Comparison of ENCODE assay signal across 27 mouse cellular contexts in the genomic region with DNA sequence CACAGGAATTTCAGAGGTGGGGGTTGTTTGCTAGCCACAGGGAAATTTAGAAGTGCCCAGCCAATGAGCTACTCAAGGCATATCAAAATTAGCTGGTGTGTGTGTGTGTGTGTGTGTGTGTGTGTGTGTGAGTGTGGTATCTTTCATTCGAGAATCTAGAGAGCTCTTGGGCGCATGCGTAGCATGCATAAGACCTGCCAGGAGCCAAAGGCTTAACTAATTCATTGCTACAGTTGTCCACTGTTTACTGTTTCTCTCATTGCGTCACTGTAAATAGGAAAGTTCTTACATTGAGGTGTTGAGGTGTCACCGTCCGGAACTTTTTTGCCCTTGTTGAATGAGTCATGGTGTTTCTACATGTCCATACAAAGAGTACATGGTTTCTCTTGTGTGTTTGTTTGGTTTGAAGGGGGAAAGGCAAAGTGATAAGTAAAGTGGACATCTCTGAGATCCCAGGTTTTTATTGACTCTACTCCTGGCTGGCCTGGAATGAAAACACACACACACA.
A peak's percentile ranks its signal among the peaks of the same experiment; 100 is the strongest.
DNase-seq lines count a peak whose midpoint lies in the region; ATAC-seq and TF ChIP-seq lines count a peak whose summit lies in the region.
"Had no signal": no experiment of that assay in that cellular context is flagged by ENCODE, and none has a peak within 500 bp of the region (broad histone marks: within the 10 kb centered on the region; RNA-seq: fewer than 3 reads in every experiment).

No protein-coding gene starts in this region.

- no peak for ATAC-seq in G1E (ENCODE audit: extremely low read depth, insufficient number of reproducible peaks, low FRiP score, poor library complexity, severe bottlenecking)
- peak; percentile 80 for ATAC-seq in liver, embryonic 11.5 days (replicated peaks; ENCODE audit: low FRiP score)
- peak; percentile 95 for ATAC-seq in liver, postnatal 0 days
- ATAC-seq in monocyte, adult 5-6 weeks (replicated peaks; ENCODE audit: insufficient number of reproducible peaks, low FRiP score, low TSS enrichment, poor library complexity, severe bottlenecking) = no peak
- ATAC-seq: CD4-positive, CD25-positive, alpha-beta regulatory T cell, adult 4 months; forebrain, embryonic 15.5 days; Patski had no signal

- H3K27me3 ChIP-seq in G1E (ENCODE audit: insufficient read depth, low read length) = no peaks in the 10 kb centered on the region
- no peaks in the 10 kb centered on the region for H3K27me3 ChIP-seq in liver, embryonic 11.5 days (replicated peaks; ENCODE audit: control insufficient read depth, insufficient read depth, low read length)
- H3K27me3 ChIP-seq in liver, postnatal 0 days (ENCODE audit: insufficient read depth, low read length) = no peaks in the 10 kb centered on the region
- H3K27me3 ChIP-seq: embryonic facial prominence, embryonic 13.5 days; forebrain, embryonic 15.5 days; hindbrain, embryonic 15.5 days; midbrain, embryonic 12.5 days; Patski had no signal

- peak overlapping the region; percentile 33; the same call in 1 of the 2 replicates for H3K4me3 ChIP-seq in G1E (ENCODE audit: low read depth, low read length)
- no peak overlapping the region for H3K4me3 ChIP-seq in liver, embryonic 11.5 days (ENCODE audit: low read depth, low read length)
- no peak overlapping the region for H3K4me3 ChIP-seq in liver, postnatal 0 days (ENCODE audit: low read depth, low read length)
- H3K4me3 ChIP-seq: embryonic facial prominence, embryonic 13.5 days; forebrain, embryonic 15.5 days; hindbrain, embryonic 15.5 days; left cerebral cortex, adult 2 months; midbrain, embryonic 12.5 days had no signal

- peak; percentile 46; the same call in 1 of the 2 replicates for TF ChIP-seq EP300 in liver, postnatal 0 days (IDR thresholded peaks at IDR 0.05; ENCODE audit: low read depth)

- H3K4me1 ChIP-seq in G1E (ENCODE audit: insufficient read depth, low read depth, low read length) = peaks cover 75% of the 10 kb centered on the region
- H3K4me1 ChIP-seq in liver, embryonic 11.5 days (replicated peaks; ENCODE audit: control insufficient read depth, insufficient read depth, low read length) = peaks cover 28% of the 10 kb centered on the region
- H3K4me1 ChIP-seq in liver, postnatal 0 days (ENCODE audit: insufficient read depth) = peaks cover 4% of the 10 kb centered on the region

- peak; percentile 60 for DNase-seq in 416B (ENCODE audit: low read depth)
- DNase-seq in G1E (ENCODE audit: low spot score) = no peak
- no peak for DNase-seq in liver, embryonic 11.5 days (ENCODE audit: low spot score)
- DNase-seq in liver, postnatal 0 days = peak; percentile 42
- no peak for DNase-seq in adrenal gland, postnatal 36 days
- no peak for DNase-seq in ovary, postnatal 14 days (ENCODE audit: low spot score)
- DNase-seq: cerebellum, adult 18-20 months; cerebellum, postnatal 14 days; embryo, embryonic 11 days; gastrocnemius, postnatal 14 days; heart, adult 11 months; kidney, adult 2 months; layer of hippocampus, adult 9-11 months; left cerebral cortex, postnatal 4 days; lung, adult 18-20 months; lung, postnatal 10 days; retina, postnatal 1 day; thymus, postnatal 25 days had no signal

- peak overlapping the region; percentile 21; the same call in 1 of the 2 replicates for H3K27ac ChIP-seq in liver, embryonic 11.5 days (ENCODE audit: low read depth, low read length)
- peak overlapping the region; percentile 53; the same call in 1 of the 2 replicates for H3K27ac ChIP-seq in liver, postnatal 0 days (ENCODE audit: low read depth)
- H3K27ac ChIP-seq: embryonic facial prominence, embryonic 13.5 days; forebrain, embryonic 15.5 days; hindbrain, embryonic 15.5 days; kidney, postnatal 0 days; midbrain, embryonic 12.5 days had no signal

- H3K9me3 ChIP-seq in G1E (replicated peaks) = no peaks in the 10 kb centered on the region
- H3K9me3 ChIP-seq in liver, embryonic 11.5 days (ENCODE audit: control insufficient read depth, low read length) = no peaks in the 10 kb centered on the region
- no peaks in the 10 kb centered on the region for H3K9me3 ChIP-seq in liver, postnatal 0 days (ENCODE audit: low read length)
- H3K9me3 ChIP-seq: embryonic facial prominence, embryonic 13.5 days; forebrain, embryonic 15.5 days; hindbrain, embryonic 15.5 days; midbrain, embryonic 12.5 days had no signal

- WGBS in liver, embryonic 11.5 days = 58% methylated on average over 6 of the region's 6 CpGs
- 56% methylated on average over 6 of the region's 6 CpGs for WGBS in liver, postnatal 0 days (ENCODE audit: insufficient replicate concordance)

- peak overlapping the region; percentile 33 for H3K4me2 ChIP-seq in liver, embryonic 11.5 days
- H3K4me2 ChIP-seq in liver, postnatal 0 days (ENCODE audit: low read depth, low read length) = no peak overlapping the region
- H3K4me2 ChIP-seq: embryonic facial prominence, embryonic 13.5 days; forebrain, embryonic 15.5 days; hindbrain, embryonic 15.5 days; midbrain, embryonic 12.5 days had no signal

- H3K36me3 ChIP-seq in G1E (replicated peaks) = peaks cover 13% of the 10 kb centered on the region
- H3K36me3 ChIP-seq in liver, embryonic 11.5 days (ENCODE audit: control insufficient read depth, insufficient read depth, low read length) = no peaks in the 10 kb centered on the region
- no peaks in the 10 kb centered on the region for H3K36me3 ChIP-seq in liver, postnatal 0 days (replicated peaks; ENCODE audit: insufficient read depth, low read length)
- H3K36me3 ChIP-seq: embryonic facial prominence, embryonic 13.5 days; forebrain, embryonic 15.5 days; hindbrain, embryonic 15.5 days; midbrain, embryonic 12.5 days had no signal

- H3K9ac ChIP-seq in liver, embryonic 11.5 days (ENCODE audit: low read depth, low read length) = no peak overlapping the region
- no peak overlapping the region for H3K9ac ChIP-seq in liver, postnatal 0 days (replicated peaks)
- H3K9ac ChIP-seq: embryonic facial prominence, embryonic 13.5 days; forebrain, embryonic 15.5 days; hindbrain, embryonic 15.5 days; midbrain, embryonic 12.5 days had no signal

- no peak for TF ChIP-seq CTCF in G1E (IDR thresholded peaks at IDR 0.05; ENCODE audit: low read depth, low read length)
- TF ChIP-seq CTCF in liver, postnatal 0 days (IDR thresholded peaks at IDR 0.05; ENCODE audit: low read depth) = no peak

Comparison
In these comparisons a context has a peak if more than half of its experiments do, and no peak if none do; other contexts are left out.
1. DNase-seq: peak in 416B (single experiment) and liver, postnatal 0 days (single experiment); none in G1E (single experiment), liver, embryonic 11.5 days (single experiment), adrenal gland, postnatal 36 days (0 of 2) and ovary, postnatal 14 days (single experiment).
2. ATAC-seq: peak in liver, embryonic 11.5 days (single experiment) and liver, postnatal 0 days (single experiment); none in G1E (single experiment) and monocyte, adult 5-6 weeks (single experiment).